Mouse (Mus musculus) urinary bladder, postnatal 36 days (tissue): ENCODE data around the gene Tada3.
A peak's percentile ranks its signal among the peaks of the same experiment; 100 is the strongest.

Experiments
- DNase-seq, 2 experiments: peaks; one replicate each; pipeline ENCODE4 v3.0.0; 2022; ENCODE audit warnings: low spot score in 2 of 2, mixed read lengths in 1 of 2

The Tada3 gene

DNA sequence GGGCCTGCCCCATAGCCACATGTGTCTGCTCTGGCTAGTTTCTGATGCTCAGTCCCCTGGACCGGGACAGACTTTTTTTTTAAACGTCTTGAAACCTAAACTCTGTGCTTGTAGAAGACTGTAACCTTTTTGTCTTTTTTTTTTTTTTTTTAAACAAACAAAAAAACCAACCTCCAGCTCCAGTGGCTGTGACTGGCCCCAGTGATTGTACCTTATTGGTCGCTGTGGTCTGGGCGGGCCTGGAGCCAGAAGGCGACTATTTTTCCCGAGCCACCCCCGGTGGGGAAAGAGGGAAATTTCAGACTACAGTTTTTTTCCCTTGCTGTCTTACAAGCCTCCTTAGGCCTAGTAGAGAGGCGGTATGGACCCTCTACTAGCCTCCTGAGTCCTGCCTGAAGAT, 11.3 kb upstream of the Tada3 start, which contains the start of gene Ttll3:
Gene Ttll3, plus strand, starts transcription at position 301 of the 400 bp plus-strand sequence.
- DNase-seq = no peak

DNA sequence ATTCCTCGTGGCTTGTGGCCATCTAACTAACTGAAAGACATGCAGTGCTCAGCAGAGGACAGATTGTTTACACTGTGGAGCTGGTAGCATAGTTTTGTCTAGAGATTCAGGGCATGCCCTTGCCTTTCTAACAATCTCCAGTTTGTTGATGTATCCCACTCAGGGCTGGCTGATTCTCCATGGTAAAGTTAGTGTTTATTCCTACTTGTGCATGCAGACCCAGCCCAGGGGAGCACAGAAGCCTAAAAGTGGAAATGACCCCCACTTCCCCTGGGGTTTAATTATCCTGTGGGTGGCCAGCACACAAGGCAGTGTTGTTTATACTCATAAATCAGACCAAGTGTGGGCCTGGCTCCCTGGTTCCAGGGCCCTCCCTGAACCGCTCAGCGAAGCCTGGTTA, 8.3 kb upstream of the Tada3 start:
- no peak for DNase-seq

DNA sequence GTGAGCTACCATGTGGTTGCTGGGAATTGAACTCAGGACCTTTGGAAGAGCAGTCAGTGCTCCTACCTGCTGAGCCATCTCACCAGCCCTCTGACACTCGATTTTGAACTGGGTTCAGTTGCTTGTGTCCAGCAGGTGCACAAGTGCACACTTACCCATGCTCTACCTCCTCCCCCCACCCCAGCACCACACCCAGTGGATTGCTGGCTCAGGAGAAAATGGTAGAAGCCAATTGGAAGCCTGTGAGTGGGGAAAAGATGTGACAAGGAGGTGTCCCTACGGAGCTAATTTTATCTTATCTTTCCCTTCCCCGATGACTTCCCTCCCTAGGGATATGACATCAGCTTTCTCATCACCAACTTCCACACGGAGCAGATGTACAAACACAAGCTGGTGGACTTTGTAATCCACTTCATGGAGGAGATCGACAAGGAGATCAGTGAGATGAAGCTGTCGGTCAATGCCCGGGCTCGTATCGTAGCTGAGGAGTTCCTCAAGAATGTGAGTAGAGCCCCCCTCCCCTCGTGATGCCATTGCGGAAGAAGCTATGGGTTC, 7.6 kb upstream of the Tada3 start:
- no peak for DNase-seq

DNA sequence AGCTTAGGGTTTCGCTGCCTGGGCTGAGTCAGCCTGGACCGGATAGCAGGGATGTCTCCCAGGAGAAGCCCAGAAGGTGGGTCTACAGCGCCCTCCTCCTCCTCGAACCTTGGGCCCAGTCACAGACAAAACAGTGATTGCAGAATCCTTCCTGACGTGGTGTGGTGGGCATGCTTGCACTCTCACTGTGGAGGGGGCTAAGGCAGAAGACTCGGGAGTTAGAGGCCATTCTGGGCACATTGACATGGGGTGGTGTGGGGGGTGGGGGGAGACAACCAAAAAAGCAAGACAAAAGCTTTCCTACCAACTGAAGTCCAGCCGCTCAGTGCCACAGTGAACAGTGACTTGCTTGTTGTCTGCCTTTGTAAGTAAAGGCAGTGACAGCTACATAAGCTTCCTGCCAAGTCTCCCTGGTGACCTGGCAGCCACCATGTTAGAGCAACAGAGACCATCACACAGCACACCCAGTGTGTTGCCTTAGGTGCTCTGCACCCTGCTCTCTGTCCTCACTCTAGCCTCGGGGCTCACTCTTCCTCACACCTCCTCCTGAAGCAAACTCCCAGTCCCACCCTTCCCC, 6.8 kb upstream of the Tada3 start:
- DNase-seq = no peak

DNA sequence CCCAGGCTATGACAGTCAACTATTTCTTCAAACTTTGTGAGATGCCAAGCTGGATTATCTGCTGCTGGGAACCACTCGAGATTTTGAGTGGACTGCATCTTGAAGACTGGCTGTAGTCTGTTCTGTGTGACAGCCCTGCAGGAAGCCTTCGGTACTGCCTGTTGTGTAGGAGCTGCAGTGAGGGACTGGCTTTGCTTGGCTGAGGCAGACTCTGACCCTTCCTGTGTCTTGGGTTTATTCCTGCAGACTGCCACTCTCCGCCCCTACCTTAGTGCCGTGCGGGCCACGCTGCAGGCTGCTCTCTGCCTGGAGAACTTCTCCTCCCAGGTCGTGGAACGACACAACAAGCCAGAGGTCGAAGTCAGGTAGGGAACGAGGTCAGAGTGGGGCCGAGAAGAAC, 2.8 kb upstream of the Tada3 start:
- DNase-seq = no peak

DNA sequence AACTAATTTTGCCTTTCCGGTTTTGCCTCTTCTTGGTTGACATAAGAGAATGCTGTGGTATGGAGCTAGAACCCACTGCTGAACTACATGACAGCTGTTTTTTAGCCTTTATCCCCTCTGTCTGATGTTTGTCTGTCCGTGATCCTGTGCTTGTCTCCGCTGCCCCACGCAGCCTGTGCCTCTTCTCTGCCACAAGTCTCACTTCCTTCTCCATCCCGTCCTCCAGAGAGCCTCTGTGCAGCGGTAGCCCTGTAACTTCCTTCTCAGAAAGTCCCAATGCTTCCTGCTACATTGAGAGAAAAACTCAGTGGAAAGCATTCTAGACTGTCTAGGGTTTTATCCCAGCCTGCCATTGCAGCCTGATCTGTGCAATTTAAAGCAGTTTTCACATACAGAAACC, 1.6 kb upstream of the Tada3 start:
- no peak for DNase-seq

DNA sequence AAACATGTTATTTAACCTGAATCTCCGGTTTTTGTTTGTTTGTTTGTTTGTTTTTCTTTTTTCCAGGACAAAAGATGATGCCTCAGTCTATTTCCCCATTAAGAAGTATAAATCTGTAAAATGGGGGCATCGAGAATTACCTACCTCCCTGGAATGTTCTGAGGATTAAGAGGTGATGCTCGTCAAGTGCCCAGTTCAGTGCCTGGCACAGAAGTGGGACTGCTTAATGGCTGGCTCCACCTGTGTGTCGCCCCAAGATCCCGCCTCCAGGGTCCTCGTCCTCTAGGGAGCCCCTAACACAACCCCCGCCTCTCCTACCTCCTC, 549 bp downstream of the Tada3 start:
- no peak for DNase-seq

DNA sequence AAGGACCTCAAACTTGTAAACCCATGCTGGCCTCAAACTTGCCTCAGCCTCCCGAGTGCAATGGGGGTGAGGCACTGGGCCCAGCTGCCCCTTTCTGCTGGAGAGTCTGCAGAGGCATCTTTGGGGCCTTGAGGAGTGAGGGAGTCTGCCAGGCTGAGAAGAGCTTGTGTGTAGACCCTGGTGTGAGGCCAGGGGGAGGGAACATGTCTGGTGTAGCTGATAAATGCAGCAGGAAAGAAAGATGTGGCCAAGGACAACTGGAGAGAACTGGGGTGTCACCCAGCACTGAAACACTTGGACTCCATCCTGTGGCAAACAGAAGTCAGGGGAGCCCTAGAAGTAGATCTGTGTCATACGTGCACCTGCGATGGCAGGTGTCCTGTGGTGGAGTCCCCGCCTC, 4.2 kb downstream of the Tada3 start:
- no peak for DNase-seq

DNA sequence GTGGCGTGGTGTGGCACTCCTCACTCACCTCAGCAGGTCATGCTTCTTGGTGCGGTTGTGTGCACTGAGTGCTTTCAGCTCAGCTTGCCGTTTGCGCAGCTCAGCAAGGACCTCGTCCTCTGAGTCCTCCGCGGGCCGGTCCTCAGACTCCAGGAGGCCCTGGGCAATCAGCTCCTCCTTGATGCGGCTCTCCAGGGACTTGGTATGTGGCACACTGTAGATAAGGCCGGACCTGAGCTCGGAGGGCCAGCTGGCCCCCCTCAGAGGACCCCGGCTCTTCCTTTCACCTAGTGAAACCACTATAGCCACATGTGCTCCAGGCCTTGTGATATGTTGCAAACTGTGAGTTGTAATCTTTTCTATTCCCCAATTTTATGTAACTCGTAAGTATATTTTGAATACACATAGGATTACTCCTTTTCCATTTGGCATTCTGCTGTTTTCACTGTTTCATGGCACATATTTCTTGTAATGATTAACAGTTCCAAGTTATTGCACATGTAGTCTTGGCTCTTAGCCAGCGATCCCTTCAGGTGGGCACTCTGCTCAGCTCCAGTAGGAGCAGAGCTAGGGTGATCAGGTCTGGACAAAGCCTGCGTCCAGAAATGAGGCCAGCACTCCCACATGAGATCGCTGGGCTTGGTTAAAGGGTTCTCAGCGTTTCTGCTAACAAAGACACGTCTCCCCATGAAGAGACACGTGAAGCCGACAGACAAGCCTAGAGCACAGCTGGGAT, 7.3 kb downstream of the Tada3 start:
- DNase-seq = no peak

DNA sequence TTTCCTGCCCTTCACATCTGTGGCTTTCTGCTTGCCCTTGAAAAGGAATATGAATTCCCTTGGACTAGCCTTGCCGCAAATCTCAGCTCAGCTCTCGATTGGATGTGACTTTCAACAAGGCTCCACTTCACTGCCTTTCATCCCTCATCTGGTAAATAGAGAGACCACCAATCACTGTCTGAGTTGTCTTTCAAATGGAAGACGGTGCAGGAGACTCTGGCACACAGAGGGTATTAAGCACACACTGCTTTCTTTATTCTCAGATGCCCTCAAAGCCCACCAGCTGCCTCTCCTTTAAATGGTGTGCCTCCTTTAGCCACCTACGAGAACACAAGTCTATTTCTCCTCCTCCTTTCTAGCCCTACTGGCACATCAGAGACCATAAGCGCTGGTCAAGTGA, 9.1 kb downstream of the Tada3 start:
- DNase-seq = no peak

DNA sequence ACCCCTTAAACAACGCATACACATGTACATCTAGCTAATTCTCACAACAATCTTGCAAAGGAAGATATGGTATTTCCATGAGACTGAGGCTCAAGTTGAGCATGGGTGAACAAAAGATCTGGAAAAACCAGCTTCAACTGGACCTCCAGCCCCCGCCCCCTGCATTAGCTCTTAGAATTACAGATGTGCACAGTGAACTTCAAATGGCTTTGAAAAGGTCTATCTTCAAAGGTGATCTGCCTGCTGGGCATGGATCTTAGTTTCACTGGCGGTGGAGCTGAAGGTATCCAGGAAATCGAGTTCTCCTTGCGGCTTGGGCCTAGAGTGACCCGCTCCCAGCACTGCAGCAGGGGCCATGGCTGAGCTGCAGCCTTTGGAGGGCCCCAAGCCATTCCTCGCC, 9.6 kb downstream of the Tada3 start:
- no peak for DNase-seq

DNA sequence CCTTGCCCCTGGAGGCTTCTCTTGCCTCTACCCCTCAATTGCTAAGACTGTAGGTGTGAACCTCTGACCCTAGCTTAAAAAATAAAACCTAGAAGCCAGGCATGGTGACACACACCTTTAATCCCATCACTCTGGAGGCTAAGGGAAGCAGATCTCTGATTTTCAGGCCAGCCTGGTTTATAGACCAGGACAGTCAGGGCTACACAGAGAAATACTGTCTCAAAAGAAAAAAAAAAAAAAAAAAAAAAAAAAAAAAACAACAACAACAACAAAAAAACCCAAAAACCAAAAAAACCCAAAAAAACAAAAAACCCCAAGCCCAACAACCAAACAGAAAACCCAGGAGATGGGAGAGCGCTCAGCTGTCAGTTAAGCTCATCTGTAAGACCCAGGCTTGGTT, 10.1 kb downstream of the Tada3 start:
- DNase-seq = no peak

DNA sequence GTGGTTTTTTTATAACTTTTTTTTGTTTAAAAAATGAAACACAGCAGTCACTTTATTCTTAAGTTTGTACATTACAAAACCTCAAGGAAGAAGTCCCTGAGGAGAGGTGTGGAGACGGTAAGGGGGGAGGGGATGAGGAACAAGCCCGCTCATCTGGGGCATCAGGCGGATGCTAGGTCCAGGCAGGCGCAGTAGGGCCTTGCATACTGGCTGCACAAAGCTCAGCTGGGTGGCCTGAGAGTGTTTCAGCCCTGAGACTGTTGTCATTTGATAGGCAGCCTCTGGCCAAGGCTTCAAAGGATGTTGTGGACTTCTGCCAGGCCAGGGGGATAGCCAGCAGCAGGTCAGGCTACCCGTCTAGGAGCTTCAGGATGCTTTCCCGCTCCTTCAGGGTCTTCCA, 11.0 kb downstream of the Tada3 start:
- DNase-seq = no peak

DNA sequence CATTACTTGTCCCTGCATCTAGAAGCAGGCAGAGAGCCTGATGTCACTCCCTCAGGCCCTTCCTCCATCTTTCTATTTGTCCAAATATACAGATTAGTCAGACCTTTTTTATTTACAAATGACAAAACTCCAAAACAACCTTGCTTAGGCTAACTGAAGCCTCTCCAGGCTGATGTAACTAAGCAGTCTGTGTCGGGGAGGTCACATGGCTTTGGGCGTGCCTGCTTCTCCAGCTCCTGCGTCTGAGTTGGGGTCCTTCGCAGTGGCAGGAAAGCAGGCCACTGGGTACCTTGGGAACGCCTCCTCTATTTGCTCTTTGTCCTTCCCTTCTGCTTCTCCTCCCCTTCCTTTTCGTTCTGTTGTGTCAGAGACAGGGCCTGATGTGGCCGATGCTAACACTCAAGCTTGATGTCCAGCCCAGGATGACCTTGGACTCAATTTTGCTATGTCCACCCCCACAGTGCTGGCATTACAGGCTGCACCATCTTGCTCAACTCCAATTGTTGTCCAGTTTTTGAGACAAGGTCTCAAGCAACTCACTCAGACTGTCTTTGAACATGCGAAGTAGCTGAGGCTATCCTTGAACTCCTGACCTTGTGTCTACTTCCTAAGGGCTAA, 13.1 kb downstream of the Tada3 start:
- no peak for DNase-seq

DNA sequence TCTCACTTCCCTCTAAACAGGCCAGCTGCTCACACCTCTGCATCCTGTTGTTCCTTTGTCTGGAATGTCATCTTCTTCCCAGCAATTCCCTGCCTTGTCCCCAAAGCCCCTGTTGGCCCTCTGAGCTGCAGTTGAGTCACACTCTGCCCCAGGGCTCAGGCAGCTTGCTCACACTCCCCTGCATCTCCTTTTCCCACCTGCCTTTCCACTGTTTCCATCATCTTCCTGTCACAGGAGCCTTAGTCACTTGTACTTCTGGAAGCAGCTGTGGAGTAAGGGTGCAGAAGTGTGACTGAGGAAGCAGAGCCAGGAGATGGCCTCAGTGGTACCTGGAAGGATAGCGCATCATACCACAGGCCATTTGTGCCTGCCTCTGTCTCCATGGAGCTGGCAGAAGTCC, 15.4 kb downstream of the Tada3 start:
- DNase-seq = no peak

DNA sequence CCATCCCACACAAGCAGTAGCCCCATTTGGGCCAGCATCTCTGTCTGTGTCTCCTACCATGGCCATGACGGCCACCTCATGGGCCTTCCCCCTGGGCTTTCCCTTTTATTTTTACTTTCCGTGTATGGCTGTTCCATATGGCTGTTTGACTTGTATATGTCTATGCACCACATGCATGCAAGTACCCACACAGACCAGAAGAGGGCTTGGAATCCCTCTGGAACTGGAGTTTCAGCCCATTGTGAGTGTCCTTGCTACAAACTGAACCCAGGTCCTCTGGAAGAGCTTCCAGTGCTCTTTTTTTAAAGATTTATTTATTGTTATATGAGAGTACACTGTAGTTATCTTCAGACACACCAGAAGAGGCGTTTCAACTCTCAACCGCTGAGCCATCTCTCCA, 16.2 kb downstream of the Tada3 start:
- DNase-seq = no peak

DNA sequence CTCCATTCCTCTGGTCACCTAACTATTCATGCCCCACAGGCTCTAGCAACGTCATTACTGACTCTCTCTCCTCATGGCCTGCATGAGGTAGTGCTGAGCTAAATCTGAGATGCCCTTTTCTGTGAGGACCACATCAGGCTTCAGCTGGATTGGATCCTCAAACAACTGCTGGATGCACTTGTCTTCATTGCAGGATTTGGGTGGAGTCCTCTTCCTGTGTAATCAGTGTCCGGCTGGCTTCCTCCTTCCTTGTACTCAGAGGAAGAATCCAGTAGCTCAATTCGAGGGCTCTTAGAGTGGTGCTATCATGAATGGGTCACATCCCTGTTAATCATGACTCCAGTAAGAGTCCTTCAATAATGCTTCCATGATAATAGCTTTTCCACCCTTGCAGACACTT, 24.0 kb downstream of the Tada3 start:
- DNase-seq = no peak

DNA sequence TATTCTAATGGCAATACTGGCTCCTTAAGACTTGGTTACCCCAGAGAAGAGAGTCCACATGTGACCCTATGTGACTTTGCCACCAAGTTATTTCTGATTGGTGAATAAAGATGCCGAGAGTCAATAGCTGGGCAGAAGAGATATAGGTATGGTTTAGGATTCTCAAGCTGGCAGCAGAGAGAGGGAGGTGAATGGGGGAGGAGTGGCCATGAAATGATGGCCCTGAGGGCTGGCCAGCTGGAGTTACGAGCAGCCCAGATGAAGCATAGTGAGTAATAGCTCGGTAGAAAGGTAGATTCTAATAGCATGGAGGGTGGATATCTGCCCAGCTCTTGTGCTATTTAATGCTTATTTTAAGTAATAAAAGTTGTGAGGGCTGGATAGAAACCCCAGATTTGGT, 24.9 kb downstream of the Tada3 start:
- no peak for DNase-seq

DNA sequence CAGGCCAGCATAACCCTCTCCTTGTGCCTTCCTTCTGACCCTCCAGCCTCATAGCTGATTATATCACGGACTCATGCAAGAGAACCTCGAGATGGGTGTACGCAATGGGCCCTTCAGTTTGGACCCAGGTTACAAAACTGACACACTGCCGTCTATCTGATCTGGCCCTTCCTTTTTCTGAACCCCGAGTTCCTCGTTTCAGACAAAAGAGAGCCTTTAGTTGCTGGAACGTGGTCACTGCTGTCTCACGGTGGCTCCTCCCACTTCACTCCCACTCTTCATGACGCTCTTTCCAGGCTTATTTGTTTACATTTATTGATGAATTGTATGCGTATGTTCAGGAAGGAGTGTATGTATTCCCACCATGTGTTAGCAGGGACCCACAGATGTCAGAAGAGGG, 26.0 kb downstream of the Tada3 start:
- DNase-seq = no peak

DNA sequence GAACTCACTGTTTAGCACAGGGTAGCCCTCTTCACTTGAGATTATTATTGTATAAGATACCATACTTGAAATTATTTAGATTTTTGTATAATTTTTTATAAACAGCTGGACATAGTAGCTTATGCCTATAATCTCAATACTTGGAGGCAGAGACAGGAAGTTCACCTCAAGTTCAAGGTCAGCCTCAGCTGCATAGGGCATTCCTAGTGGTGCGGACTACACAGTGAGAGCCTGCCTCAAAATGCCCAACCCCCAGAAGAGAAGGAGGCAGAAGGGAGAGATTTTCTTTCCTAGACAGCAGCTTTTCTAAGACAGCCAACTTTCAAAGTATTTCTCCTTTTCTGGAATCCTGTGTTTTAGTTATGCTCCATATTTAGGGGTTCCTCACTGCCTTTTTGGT, 26.5 kb downstream of the Tada3 start:
- DNase-seq = no peak

DNA sequence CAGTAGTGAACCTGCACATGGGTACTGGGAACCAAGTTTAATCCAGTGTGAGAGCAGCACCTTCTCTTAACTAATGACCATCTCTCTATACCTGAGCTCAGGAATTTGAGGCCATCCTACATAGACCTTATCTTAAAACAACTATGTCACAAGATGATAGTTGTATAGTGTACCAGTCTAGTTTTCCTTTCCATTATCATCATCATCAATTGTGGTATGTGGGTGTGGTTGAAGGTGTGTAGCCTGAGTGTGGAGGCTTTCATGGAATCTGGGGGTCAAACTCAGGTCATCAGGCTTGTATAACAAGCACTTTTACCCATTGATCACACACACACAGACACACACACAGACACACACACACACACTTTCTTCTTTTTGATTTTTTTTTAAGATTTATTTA, 27.1 kb downstream of the Tada3 start:
- no peak for DNase-seq

DNA sequence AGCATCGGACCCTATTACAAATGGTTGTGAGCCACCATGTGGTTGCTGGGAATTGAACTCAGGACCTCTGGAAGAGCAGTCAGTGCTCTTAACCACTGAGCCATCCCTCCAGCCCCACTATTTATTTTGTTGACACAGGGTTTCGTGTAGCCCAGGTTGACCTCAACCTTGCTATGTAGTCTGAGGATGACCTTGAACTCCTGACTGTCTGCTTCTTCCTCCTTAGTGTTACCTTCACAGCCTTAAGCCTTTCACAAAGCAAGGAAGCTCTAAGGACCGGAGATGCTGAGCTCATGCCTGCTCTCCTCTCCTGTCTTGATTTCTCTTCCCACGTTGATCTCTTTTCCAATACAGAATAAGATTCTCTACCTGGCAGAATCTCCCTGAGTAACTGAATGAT, 30.8 kb downstream of the Tada3 start:
- DNase-seq = no peak

DNA sequence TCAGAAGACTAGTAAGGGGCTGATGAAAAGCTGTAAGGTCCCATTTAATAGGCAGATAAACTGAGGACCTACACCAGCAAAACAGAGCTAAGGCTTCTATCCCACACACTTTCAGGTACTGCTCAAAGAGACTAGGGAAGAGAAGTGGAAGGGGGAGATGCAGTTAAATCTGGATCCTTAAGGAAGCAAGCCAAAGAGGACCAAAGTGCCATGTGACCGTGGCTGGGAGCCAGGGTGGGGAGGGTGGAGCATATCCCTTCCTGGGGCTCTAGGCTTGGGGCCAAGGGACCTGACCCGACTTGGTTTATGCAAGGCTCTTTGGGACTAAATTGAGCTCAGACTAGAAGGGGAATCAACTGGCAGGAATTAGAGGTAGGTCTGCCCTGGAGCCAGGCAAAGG, 33.4 kb downstream of the Tada3 start:
- peak; percentile 46 to 84 for DNase-seq
